Mouse (Mus musculus) lung, postnatal 25 days (tissue): ENCODE data around the gene Cep290.
"Not testable (repeated sequence)": the region's sequence is repeated elsewhere in the genome, so short reads cannot be mapped to it uniquely, and the experiment has no call there.

Source experiments
- DNase-seq: peaks from one replicate; pipeline ENCODE4 v3.0.0; 2022; ENCODE audit warnings: low spot score

The Cep290 gene

DNA sequence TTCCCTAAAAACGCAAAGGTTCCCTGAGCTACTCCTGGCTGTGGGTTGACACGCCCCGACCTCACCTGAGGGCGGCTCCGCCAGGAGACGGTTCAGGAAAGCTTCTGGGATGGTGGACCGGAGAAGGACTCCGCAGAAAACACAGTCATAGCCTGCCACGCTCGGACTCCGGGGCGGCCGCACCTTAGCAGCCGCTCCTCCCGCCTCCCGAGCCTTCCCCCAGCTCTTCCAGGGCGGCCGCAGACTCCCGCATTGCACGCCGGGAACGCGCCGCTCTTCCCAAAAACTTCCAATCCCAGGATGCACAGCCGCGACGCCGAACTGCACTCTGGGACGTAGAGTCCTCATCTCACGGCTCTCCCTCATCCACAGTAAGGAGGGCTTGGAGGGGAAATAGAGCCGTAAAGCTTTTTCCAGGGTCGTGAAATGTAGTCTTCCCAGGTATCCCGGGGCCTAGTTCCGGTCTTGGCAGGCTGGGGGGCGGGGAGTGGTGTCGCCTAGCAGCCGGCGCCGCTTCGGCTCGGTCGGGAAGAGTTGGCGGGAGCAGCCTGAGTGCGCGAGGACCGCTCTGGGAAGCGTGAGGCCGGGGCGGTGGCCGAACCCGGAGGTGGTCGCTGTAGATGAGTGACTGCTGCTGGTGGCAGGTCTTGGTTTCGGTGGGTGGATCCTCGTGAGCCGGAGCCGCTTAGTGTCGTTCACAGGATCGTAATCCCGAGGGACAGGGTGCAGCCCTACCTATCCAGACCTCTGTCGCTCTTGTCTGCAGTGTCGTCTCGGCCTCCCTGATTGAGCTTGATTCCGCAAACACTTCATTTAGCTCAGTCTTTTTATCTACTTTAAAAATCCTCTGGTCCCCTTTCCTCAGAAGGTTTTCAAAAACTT is at the start of gene Cep290, which contains the start of gene Tmtc3:
Gene Cep290, plus strand, starts transcription at position 462 of the 882 bp plus-strand sequence.
Gene Tmtc3, minus strand, starts transcription at position 254 of the 882 bp plus-strand sequence.
- DNase-seq: peak; percentile 97

DNA sequence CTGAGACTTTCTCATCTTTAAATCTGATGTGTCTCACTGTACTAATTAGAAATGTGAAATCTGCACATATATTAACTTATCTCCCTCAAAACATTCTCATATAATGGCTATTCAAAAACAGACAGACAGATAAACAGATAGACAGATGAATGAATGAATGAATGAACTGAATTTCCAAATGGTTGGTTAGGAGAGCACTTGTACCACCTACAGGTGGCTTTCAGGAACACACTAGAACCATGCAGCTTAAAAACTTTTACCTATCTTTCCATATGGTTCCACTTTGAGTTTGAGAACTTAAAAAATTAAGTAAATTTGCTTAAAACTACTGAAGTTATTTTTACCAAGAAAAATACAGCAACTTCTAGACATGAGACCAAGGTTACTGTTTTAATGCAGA is 38.0 kb upstream of the Cep290 start:
- DNase-seq: no peak

DNA sequence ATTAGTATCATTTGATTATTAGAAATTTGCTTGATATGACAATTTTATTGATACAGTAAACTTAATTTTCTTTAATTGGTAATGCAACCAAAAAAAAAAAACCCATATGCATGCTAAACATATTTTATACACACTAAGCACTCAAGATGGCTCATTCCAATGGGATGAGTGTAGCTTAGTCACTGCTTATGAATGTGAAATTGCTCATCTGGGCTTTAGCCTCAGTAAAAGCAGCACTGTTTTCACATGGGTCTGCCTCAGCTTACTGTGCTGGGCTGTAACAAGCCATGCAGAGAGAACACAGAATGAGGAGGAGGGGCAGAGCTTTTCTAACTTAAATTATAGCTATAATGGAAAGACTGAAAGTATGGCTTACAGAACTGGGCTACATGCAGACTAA is 26.8 kb upstream of the Cep290 start:
- DNase-seq: no peak

DNA sequence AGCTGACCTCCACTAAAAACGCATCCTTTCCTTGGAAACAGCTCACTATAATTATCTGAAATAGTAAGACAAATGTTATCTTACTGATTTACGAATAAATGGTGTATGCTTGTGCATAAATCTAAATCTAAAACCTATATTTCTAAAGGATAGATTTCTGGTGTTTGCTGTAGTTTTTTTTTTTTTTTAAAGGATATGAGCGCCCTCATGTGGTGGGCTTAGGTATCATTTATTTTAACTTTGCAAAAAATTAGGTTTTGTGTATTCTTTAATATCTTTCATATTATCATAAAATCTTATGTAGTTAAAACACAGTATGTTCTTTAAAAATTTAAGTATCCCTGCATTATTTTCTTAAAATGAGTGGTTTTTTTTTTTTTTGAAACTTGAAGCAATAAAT is 12.3 kb upstream of the Cep290 start:
- no peak for DNase-seq

DNA sequence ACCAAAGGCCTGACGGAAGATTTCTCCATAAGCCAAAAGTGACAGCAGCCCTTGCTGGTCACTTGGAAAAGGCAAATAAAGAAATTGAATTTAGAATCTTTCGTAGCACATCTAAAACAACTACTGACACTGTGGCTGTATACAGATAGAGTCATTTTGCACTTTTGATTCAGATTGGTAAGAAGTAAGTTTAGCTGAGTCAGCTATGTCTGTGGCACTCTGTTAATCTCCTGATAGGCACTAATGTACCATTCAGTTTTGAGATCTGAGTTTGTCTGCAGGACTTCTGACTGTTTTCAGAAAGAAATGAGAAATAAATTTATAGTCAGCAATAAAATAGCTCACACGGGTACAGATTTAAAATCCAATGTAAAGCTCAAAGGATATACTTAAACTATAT is 7.8 kb upstream of the Cep290 start:
- DNase-seq: no peak

DNA sequence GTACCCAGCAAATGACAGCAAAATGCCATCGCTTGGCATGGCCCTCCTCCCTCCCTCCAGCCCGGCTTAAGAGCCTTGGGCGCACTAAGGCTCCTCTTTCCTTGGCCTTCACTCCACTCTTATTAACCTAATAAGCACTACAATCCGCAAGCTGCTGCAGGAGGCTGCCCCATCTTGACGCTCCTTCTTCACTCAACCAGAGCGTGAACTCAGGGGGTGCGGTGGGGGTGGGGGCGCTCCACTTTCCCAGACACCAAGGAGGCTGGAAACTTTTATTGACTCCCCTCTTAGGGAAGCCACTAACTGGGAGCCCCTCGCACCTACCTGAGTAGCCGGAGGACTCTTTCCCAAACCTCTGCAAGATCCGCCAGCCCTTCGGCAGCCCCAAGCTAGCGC is 659 bp upstream of the Cep290 start:
- peak; percentile 1 for DNase-seq

DNA sequence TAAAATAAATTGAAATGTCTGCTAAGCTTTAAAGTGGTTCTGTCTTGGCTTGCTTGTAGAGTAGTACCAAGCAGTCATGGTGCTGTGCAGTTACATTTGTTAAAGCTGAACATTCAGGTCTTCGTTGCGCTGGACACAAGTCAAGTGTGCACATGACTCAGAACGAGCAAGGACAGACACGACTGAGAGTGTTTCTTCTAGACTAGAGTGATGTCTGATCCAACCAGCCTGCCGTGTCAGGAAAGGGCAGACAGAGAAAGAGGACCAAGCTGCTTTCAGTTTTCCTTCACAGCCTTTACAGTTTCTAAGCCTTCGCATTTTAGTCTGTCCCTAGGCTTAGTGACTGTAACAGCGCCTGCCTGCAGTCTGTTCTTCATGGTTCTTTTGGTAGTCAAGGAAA is 4.6 kb downstream of the Cep290 start:
- peak; percentile 46 for DNase-seq

DNA sequence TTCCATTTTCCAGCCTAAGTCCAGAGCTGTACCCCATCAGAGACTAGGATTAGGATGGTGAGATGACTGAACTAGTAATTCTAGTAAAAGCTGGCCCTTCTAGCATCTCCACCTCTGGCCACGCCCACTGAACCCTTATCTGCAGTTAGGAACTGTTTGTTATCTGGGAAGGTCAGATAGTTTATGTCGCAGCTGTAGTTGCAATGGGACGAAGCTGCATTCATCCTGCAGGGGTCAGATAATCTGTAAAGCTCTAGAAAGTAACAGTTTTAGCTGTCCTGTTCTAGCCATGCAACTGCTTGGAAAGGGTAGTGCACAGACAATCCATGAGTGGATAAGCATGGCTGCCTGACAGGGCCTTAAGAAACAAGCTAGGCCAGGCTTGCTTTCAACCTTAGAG is 11.0 kb downstream of the Cep290 start:
- DNase-seq: no peak

DNA sequence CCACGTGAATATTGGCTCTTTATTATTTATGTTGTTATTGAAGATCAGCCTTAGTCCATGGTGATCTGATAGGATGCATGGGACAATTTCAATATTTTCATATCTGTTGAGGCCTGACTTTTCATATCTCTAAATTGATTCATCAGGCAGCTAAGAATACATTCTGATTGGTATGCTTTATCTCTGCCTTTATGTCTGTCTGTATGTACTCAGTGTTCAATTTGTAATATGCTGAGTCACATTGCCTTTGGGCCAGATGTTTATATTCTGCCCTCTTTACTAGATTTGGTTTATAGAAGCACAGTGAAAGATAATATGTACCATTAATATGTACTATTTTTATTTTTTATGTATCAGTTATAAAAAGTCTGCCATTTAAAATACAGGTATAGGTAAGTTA is 20.8 kb downstream of the Cep290 start:
- DNase-seq: no peak

DNA sequence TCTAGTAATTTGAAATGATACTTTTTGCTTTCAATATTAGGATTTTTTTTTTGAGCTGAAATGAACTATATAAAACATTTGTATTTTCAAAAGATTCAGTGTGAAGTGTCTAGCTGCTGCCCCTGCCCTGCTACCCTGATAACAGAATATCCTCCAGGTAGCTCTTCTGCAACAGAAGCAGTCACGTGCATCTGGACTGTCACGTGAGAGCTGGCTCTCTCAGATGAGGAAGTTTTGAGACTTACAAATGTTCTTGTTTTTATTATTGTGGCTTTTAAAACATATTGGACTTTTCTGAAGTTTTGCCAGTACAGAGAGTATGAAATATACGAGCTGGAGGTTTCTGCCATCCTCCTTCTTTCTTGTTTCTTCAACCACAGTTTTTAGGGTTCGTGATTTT is 34.3 kb downstream of the Cep290 start:
- DNase-seq: no peak

DNA sequence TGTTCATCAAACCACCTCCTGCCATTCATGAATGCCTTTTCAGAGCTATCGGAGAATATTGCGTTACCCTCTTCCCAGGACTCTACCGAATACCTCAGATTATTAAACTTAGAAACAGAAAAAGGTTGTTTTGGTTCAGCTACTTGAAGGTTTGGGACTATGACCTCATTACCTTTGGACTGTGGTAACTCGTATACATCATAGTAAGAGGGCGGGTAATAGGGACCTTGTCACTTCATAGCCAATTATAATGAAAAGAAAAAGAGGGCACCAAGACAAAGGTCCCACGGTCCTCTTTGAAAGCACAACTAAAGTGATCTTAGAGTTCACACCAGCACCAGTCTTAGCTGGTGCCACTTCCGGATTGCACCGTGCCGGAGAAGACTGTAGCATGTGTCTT is 35.0 kb downstream of the Cep290 start:
- no peak for DNase-seq

DNA sequence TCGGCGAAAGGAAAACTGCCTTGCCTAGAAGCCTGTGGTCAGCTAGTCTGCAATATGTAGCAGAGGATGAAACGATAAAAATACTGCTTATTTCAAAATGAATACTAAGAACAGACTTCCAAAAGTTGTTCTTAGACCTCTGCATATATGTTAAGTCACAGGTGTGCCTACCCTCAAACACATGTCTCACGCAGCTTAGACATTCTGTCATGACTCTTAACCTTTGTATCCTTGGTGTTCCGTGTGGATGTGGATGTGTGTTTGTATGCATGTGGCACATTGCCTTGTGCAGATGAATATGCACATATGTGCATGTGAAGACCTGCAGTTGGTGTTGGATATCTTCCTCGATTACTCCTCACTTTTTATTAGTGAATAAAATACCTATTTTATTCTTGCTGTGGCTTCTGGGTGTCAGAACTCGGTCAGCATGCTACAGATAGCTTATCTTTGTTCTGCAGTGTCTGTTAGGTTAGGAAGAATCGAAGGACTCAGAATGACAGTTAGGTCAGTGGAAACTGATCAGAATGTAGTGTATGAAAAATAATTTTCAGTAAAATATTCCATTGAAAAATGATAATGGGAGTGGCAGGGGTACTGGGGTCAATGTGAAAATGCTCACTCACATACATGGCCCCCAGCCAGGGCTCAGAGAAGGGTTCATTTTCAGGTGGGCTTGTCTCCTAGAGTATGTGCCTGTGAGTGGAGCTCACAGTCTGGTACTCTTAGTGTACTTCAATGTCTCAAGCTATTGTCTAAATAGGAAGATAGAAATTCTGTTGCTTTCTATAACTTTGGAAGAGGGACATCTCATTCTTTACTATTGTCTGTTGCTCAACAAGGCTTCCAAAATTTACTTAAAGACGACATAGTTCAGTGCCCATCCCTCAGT is 37.4 kb downstream of the Cep290 start:
- DNase-seq: no peak

DNA sequence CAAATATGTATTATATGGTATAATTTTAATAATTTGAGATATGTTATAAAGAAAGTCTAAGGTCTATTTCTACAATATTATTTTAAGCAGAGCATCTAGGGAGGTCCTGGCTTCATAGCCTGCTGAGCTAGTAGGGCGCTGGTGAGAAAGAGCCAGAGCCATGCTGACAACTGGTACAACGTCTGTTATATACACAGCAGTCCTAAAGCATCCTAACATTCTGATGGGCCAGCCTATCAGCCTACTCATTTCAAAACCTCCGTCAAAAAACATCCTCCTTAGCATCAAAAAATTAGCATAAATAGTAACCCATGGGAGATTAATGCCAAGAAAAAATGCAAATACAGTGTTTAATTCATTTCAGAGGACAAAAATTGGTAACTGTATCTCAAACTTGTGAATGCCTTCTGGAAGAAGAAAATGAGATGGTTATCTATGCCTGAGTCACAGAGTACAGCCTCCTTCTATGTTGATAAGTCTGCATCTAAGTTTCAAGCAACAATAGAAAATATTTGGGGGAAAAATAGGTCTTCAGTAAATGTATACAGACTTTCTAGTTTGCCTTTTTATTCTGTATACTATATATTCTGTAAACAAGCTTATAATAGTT is 69.3 kb downstream of the Cep290 start:
- no peak for DNase-seq

DNA sequence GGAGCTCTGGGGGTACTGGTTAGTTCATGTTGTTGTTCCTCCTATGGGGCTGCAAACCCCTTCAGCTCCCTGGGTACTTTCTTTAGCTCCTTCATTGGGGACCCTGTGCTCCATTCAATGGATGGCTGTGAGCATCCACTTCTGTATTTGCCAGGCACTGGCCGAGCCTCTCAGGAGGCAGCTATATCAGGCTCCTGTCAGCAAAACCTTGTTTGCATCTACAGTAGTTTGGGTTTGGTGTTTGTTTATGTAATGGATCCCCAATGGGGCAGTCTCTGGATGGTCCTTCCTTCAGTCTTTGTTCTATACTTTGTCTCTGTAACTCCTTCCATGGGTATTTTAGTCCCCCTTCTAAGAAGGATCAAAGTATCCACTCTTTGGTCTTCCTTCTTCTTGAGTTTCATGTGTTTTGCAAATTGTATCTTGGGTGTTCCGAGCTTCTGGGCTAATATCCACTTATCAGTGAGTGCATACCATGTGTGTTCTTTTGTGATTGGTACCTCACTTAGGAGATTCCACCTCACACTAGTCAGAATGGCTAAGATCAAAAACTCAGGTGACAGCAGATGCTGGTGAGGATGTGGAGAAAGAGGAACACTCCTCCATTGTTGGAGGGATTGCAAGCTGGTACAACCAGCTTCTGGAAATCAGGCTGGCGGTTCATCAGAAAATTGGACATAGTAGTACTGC is 73.0 kb downstream of the Cep290 start:
- not testable (repeated sequence) for DNase-seq

DNA sequence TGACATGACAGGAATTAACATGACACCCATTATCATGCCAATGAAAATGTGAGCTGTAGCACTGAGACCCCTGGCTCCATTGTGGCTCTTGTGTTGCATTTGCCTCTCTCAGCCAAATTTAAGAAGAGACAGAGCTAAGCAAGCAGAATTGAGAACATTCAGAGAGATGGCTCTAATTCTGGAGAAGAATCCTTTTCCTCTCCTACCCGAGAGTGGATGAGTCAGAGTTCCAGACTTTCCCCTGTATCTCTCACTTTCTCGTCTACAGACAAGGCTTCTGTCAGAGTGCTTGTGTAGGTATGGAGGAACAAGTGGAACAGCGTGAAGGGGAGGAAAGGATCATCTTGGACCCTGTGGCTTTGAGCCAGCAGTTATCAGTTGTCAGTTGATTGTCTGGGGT is 76.8 kb downstream of the Cep290 start:
- DNase-seq: no peak

DNA sequence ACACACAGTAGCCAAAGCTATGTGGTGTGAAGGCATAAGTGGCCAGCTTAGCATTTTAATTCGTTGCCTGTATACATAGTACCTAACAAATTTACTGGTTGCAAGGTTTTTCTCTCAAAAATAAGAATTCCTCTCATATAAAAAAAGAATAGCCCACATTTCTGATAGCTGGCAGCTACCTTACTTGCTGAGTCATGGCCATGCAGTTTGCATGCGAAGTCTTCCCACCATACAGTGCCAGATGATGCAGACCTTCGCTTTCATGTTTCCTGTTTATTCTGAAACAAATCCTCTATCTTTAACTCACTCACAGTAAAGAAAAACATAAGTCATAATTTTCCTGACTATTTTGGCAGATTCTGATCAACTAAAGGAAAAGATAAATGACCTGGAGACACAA is 84.3 kb downstream of the Cep290 start:
- no peak for DNase-seq

DNA sequence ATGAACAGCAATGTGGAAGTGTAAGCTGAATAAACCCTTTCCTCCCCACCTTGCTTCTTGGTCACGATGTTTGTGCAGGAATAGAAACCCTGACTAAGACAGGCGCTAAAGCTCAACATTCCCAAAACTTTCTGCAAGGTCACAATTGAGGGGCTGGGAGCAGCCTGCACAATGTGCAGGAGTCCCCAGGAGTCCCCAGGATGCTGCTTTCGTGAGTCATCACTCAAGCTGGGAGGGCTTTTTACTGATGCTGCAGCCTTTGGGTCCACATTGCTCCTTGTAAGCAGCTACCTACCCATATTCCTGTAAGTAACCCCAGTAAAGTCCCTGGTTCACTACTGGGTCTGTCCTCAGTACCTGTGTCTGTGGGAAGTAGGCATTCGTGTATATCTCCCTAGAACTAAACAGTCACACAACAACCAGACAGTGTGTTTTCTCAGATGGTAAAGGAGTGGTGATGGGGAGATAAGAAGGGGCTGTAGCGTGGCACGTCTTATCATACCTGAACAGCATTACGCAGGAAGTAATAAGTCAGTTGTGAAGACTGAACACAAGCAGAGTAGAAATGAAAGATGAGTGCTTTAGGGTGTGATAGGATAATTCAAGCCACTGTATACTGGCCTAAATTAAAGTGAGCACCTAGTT is 87.3 kb downstream of the Cep290 start:
- DNase-seq: no peak

DNA sequence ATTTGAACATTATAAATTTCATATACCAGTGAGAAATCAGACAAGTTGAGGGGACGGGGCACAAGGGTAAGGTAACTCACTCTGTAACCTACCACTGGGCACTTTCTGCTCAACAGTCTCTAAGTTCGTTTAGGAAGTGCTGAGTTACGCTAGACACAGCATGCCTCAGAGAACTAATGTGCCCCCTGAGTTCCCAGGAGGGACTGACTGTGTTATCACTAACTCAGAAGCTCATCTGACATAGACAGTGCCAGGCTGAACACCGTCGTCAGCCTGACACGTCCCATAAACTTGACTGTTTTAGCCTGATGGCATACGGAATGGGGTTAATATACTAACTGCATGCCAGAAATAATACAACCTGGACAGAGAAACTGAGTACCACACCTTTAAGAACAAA is 87.9 kb downstream of the Cep290 start:
- DNase-seq: no peak

DNA sequence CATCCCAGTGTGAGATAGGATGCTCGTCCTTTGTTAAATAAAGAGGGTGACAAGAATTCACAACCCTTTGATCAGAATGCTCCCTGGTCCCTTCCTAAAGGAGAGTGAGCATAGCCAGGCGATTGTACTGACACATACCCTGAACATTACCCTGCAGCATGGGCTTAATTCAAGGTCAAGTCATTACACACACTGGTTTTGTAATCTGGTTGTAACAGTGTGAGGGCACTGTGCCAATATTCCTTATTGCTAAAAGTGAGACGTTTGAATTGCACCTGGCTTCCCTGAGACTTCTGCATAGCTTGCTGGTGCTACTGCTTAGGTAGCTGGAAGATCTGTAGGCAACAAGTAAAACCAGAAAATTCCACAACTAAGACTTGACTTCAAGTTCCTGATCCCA is 96.8 kb downstream of the Cep290 start:
- no peak for DNase-seq

DNA sequence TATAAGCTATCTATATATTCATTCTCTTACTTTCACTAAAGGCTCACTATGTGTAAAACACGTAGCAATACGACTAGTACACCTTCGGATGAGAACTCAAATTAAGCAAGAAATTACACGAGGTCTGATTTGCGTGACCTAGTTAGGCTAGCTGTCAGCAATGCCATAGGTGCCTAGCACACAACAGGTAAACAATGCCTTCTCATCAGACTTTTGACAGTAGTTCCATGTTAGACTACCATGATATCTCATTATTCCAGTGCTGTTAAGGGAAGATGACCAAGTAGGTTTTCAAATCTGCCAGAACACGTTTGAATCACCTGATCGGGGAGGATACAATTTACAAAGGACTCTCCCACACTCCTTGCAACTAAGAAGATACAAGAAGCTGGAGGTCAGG is 101.2 kb downstream of the Cep290 start:
- no peak for DNase-seq

DNA sequence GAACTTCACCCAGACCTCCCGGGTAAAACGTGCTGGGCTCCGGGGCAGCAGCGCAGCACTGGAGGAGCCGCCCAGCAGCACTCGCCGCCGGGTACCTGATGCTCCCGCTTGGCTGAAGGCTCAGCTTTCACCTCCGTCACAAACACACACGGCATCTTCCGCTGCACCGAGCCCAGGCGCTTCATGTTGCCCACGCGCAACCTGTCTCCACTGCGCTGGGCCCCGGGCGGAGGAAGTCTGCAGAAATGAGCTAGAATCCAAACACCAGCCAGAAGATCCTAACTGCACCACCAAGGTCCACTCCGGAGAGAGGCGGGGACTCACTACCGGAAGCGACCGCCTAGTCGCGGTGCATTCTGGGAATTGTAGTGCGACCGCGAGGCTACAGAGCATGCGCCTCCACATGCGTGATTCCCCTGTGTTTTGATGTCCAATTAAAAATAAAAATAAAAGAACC is 101.6 kb downstream of the Cep290 start:
- DNase-seq: peak; percentile 89
